Mouse (Mus musculus) T-helper 1 cell (primary cell): ENCODE results near the gene Zdhhc4.

Source experiments
- in situ Hi-C: fragments of 300-600 bp; cut with MboI, MseI; formaldehyde crosslinking; loops from one replicate; pipeline ENCODE4 v1.15.1; 2025; ENCODE audit warnings: high pct_unique_total_duplicates

Zdhhc4 gene

GRCm38 (mm10) chr5:143333872-143334271, 4.8 kb upstream of the Zdhhc4 start:
- in situ Hi-C loops, result no loop called here

DNA sequence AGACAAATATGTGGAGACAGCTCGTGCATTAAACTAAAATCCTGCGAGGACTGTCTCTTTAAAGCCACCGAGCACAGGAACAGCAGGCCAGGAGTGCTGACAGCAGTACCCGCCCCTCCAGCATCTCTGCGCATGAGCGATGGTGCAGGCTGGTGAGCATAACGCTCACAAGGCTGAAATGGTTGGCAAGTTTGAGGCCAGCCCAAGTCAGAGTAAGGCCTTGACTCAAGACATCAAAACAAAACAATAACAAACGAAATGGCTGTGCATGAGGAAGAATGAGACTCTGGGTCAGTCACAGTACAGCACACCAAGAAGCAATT, 11.8 kb downstream of the Zdhhc4 start:
- in situ Hi-C loops, result loop anchor here (5.0 kb wide), 1 partner anchor 85 kb away; the partner anchor contains the start of gene Kdelr2

- in situ Hi-C loops, result loop anchor here (5.0 kb wide), 1 partner anchor 86 kb away; the partner anchor contains the start of gene Kdelr2
Measured at GRCm38 (mm10) chr5:143316605-143317287, 12.3 kb downstream of the Zdhhc4 start.

DNA sequence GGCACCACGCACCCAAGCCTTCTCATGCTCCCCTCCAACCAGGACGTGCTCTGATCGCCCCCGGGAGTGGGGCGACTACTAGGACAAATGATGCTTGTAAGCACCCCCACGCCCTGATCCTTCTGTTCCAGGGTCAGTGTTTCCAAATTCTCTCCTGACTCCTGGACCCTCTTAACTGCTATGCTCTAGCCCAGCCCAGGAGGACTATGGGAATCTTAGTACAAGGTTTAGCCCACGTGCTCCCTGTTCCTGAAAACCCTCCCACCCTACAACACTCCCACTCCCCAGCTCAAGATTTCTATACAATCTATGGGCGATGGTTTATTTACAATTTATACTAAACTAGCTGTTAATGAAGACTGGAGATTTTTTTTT, 13.6 kb downstream of the Zdhhc4 start:
- in situ Hi-C loops, result loop anchor here (5.0 kb wide), 1 partner anchor 87 kb away; the partner anchor contains the start of gene Kdelr2

DNA sequence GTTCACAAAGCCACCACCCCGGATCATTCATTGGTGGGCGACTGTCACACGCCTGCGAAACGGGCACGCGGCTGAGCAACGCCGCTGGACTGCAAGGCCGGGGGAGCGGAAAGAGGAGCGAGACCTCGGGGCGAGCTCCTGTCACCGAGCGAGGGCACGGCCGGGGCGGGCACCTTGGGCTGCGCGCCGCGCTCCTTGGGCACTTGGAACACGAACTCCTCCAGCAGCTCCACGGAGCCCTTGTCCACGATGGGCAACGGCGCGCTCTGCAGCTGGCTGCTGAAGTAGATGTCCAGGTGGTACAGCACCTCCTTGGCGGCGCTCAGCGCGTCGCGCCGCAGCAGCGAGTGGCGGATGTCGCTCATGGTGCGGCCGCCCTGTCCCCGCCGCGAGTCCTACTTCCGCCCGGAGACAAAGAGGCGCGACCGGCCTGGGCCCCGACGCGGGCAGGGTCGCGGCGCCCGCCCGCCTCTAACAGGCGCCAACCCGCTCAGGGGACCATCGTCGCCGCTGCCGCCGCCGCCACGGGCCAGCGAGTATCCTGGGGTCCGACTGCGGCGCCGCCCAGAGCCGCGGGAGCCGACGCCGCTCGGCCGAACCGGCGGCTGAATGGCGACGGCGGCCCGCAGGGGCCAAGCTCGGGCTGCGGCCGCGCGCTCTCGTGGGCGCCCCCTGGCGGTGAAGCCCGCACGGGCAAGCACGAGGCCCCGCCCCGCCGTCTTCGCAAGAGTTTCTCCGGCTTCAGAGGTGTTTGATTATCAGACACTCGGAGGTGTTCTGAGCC, 14.1 kb downstream of the Zdhhc4 start, which contains the start of gene E130309D02Rik:
E130309D02Rik (minus strand) TSS at position 631 of the 784 bp plus-strand sequence.
- in situ Hi-C loops, result loop anchor here (5.0 kb wide), 1 partner anchor 87 kb away; the partner anchor contains the start of gene Kdelr2

DNA sequence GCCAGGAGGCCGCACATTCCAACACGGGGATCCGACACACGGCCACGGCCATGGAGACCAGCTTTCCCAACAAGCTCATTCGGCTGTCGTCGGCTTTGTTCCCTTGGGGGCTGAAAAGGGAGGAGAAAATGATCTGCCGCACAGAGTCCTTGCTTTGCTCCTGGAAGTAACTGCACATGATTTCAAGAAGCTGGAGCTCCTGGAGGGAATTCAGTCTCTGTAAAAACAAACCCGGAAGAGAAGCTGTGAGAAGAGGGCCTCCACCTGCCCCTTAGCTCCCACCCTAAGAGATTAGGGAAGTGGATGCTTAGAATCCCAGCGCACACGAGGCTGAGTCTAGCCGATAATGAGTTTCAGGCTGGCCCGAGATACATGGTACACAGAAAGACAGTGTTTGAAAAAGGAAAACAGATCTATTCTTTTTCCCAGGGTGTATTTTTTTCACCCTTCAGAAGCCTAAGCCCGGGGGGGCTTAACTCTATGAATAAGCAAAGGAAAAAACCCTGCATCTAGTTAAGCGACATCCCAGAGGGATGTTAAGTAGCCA, 14.8 kb downstream of the Zdhhc4 start:
- in situ Hi-C loops, result no loop called here

DNA sequence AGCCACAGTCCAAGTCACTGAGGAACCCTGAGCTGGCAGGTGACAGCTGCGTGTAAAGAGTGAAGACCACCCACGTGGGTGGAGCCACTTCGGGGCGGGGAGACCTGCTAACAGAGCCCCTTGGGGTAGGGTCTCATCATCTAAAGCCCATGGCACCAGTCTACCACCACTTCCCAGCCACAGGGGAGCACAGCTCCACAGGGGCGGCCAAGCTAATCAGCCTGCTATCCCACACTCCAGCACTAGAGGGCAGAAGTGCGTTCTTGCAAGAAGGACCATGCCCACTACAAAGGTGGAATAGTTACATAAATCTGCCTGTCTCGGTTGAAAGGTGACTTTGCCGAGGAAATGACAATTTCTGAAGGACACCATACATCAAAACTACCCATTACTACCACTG, 17.2 kb downstream of the Zdhhc4 start:
- in situ Hi-C loops, result no loop called here

DNA sequence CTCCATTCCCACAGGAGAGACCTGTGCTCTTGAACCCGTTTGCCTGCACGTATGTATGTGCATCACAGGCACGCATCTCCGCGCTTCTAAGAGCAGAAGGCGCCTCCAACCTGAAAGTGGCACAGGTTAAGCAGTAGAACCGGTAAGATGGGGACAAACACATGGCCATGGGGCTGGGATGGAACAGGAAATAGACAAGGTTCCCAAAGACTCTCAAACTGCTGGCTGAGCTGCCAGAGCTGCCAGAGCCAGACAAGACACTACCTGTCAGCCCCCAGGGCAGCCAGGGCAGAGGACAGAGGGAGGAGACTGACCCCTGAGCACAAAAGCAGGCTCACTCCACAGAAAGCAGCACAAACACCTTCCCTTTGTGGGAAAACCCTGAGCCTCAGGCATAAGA, 19.1 kb downstream of the Zdhhc4 start:
- in situ Hi-C loops, result no loop called here

GRCm38 (mm10) chr5:143308825-143309224, 20.2 kb downstream of the Zdhhc4 start:
- in situ Hi-C loops, result no loop called here

- in situ Hi-C loops, result no loop called here
Measured at GRCm38 (mm10) chr5:143304251-143304650, 24.8 kb downstream of the Zdhhc4 start.

DNA sequence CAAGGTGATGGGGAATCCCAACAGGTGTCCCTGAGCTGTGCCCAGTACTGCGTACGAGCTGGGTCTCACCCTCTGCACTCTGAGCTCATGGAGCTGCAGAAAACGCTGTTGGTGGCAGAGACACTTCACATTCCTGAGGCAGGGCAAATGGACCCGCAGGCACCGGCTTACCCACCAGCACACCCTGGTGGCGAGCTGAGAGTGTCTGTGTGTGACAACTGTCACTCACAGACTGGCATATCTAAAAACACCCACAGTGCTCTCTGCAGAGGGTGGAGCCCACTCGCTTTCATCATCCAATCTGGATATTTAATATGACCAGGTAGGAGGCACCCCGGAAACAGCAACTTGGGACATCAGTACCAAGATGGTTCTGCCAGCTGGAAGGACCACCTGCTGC, 27.8 kb downstream of the Zdhhc4 start:
- in situ Hi-C loops, result no loop called here

DNA sequence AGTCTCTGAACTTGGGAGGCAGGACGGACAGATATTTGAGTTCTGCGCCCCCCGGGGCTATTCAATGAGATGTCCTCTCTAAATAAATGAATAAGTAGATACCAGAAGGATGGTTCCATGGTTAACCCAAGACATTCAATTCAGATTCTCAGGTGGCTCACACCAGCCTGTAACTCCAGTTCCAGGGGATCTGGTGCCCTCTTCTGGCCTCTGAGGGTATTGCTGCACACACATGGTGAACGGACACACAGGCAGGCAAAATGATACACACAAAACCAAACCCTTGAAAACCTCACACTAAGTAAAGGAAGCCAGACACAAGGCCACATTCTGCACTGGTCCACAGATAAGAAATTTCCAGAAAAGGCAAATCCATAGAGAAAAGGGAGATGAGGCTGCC, 29.4 kb downstream of the Zdhhc4 start:
- in situ Hi-C loops, result no loop called here

- in situ Hi-C loops, result no loop called here
Measured at GRCm38 (mm10) chr5:143298391-143298790, 30.7 kb downstream of the Zdhhc4 start.

DNA sequence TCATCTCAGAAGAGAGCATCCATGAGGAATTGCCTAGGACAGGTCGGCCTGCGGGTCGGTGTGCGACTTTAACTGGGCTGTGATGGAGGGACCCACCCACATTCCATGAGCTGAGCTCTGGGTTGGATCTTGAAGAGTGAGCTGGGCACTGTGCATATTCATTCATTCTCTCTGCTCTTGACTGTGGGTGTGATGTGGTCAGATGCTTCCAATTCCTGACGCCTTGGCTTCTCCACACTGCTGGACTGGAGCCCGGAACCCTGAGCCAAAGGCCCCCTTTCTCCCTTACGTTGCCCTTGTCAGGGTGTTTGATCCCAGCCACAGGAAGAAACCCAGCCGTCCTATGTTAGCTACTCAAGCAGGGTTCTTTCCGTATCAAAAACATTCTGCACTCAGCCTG, 31.1 kb downstream of the Zdhhc4 start:
- in situ Hi-C loops, result no loop called here

GRCm38 (mm10) chr5:143295330-143295729, 33.7 kb downstream of the Zdhhc4 start:
- in situ Hi-C loops, result no loop called here

- in situ Hi-C loops, result no loop called here
Measured at GRCm38 (mm10) chr5:143294862-143295261, 34.2 kb downstream of the Zdhhc4 start.

GRCm38 (mm10) chr5:143293404-143293803, 35.7 kb downstream of the Zdhhc4 start, which contains the start of gene Zfp853:
TSS of gene Zfp853 (minus strand) at chr5:143293623.
- in situ Hi-C loops, result no loop called here

DNA sequence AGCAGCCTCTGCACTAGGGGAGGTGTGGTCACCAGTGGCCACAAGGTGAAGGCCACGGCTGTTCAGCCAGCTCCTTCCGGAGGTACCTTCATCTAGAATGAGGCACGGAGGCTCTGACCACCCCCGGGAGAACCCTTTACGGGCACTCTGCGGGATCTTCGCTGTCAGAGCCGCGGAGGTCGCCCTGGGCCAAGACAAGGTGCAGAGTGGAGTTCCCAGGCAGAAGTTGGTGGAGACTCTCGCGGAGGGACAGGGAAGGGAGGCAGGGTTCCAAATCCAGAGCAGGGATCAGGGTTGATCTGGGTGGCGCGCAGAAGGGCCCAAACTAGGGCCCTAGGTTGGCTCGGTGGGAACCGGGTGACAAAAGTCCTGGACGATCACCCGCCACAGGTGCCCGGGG, 36.2 kb downstream of the Zdhhc4 start:
- in situ Hi-C loops, result no loop called here

- in situ Hi-C loops, result no loop called here
Measured at GRCm38 (mm10) chr5:143289299-143289698, 39.8 kb downstream of the Zdhhc4 start.

GRCm38 (mm10) chr5:143288378-143288911, 40.6 kb downstream of the Zdhhc4 start:
- in situ Hi-C loops, result no loop called here

DNA sequence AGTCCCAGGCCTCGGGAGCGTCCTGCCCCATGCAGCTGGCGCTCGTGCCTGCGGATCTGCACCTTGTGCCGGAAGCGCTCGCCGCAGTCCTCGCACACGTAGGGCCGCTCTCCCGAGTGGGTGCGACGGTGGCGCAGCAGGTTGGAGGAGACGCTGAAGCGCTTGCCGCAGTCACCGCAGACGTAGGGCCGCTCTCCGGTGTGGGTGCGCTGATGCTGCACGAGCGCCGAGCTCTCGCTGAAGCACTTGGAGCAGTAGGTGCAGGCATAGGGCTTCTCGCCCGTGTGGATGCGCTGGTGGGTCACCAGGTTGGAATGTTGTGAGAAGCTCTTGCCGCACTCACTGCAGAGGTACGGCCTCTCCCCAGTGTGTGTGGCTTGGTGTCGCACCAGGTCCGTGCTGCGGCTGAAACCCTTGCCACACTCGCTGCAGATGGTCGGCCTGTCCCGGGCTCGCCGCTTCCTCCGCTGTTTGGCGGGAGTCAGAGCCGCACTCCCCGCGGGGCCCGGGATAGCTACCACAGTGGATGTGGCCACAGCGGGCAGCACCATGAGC, 41.2 kb downstream of the Zdhhc4 start:
- in situ Hi-C loops, result no loop called here

DNA sequence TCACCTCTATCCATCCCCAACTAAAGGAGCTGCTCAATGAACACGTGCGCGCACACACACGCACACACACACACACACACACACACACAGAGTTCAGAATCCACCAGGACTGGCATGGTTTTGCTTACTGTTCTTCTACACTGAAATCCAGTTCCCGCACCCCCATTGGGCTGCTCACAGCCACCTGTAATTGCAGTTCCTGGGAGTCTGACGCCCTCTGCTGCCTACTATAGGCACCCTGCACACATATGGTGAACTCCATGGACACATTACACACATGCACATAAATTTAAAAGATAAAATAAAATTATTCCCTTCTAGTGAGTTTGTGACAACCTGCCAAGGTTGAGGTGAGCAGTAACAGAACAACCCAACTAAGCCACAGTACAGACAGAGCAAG, 44.3 kb downstream of the Zdhhc4 start:
- in situ Hi-C loops, result no loop called here
